Mouse (Mus musculus) cerebellum, adult 2 months (tissue): Measurements from ENCODE around the gene Gm21698.
"Not testable (repeated sequence)": the region's sequence is repeated elsewhere in the genome, so short reads cannot be mapped to it uniquely, and the experiment has no call there.

Experiments
- CTCF ChIP-seq: fragments of 200-500 bp; IDR thresholded peaks from 2 replicates; pipeline ENCODE4 v1.5.1; 2011; ENCODE audit warnings: low read depth, mild to moderate bottlenecking, control low read depth, low read length, moderate library complexity, borderline replicate concordance; ENCODE audit not compliant: insufficient read depth
- POLR2A ChIP-seq: fragments of 200-500 bp; IDR thresholded peaks from 2 replicates; pipeline ENCODE4 v1.6.1; 2011; ENCODE audit warnings: low read length, control low read depth, borderline replicate concordance; ENCODE audit not compliant: insufficient read depth

- not testable (repeated sequence) for TF ChIP-seq CTCF, POLR2A
These were observed 34.4 kb upstream of the Gm21698 start, which contains the start of gene Gm5862 for GRCm38 (mm10) chr5:26022816-26023215.
